Mouse (Mus musculus) cerebellum, adult (tissue): ENCODE measurements at regions not wholly inside any gene's neighbourhood (a gene's known extent, or its start where the extent isn't known, plus 50 kb on each side); places are given as distances from the start of the nearest gene placed in this dataset.

ENCODE experiments used
- ATAC-seq: cut with Nextera tagmentation; 2 replicates; pipeline ENCODE4 v1.9.2; 2017; ENCODE audit warnings: mild to moderate bottlenecking, moderate library complexity, mixed read lengths; ENCODE audit not compliant: insufficient number of reproducible peaks, low FRiP score, low TSS enrichment

DNA sequence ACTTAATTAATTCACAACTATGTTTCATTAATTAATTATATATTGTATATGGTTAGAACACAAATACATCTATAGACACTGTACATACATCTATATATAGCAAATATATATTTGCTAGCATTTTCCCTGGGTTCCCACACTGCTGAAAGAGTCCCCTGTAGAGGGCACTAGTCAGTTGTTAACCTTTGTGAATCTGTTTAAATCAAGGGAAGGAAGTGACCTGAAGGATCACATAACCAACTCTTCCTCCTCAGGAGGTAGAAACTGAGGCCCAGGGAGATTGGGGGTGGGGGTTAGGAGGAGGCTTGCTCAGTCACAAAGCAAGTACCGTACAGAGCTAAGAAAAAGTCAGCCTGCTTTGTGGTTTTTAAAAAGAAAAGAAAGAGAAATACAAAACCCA lies 258.1 kb downstream of the Pik3r1 start:
- peak; percentile 62; the same call in 1 of the 2 replicates for ATAC-seq

GRCm38 (mm10) chr13:101508331-101508730 lies 259.7 kb downstream of the Pik3r1 start:
- no peak for ATAC-seq

DNA sequence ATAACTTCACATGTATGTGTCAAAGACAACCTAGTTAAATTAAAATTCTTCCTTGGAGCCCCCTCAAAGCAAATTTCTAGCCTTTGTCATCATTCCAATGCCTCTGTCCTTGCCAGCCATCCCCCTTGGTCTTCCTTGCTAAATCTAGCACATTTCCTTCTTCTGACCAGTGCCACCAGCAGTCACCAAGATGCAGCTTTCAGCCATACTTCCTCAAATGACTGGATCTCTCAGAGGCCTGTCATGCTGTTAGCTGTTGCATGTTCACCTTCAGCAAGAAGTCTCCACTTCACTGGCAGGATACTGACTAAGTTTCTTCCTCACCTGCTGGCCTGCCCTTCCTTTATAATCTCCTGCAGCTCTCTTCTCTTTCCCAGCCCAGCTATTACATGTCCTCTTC lies 261.3 kb downstream of the Pik3r1 start:
- no peak for ATAC-seq

DNA sequence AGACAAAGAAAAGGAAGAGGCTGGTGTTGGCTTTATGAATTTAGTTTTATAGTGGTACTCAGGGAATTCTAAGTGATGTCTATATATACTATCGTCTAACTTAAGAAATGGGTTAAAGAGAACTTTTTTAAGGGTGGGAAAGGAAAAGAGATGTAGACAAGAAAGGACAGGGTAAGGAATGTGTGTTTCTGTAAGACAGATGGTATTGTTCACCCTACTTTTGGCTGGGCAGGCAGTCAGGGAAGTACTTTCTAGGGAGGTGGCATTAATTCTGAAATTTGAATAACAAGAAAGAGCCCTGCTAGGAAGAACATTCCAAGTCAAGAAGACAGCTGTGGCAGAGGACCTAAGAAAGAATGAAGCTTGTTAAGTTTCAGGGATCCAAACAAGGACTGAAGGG lies 263.0 kb downstream of the Pik3r1 start:
- ATAC-seq = no peak

- no peak for ATAC-seq
Measured at GRCm38 (mm10) chr13:101504241-101504640, 263.8 kb downstream of the Pik3r1 start.

DNA sequence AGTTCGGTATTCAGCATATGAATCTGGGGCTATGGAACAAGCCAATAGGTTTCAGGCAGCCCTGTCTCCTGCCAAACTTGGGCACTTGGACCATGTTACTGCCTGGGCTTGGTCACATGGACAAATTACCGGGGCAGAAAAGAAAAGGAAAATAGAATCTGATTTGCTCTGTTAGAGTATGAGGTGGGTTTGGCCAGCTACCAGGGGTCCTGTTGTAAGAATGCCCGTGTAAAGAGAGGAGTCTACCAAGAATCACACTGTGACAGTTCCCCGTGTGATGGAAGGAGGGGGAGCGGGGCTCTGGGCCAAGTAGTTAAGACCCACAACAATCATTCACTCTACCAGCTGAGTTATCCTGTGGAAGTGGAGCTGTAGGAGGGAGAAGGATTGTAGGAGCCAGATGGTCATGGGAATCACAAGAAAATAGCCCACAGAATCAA lies 266.2 kb downstream of the Pik3r1 start:
- peak; percentile 61; the same call in 1 of the 2 replicates for ATAC-seq

GRCm38 (mm10) chr13:101501061-101501460 lies 267.0 kb downstream of the Pik3r1 start:
- no peak for ATAC-seq

DNA sequence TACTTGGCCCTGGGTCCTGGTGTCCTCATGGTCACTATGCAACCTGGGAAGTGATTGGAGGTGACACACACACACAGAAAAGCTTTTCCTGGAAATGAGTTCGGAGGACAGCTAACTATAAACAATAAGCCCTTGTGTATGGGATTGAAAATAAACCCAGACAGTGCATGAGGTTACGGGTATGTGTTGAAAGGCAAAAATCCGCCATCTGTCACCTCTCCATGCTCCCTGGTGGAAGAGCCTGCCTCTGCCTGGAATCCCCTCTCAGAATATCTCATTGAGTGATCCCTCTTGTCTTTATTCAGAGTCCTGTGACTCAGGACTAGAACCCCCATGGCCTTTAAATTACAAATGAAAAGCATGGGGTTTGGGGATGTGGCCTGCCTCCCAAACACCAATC lies 276.2 kb downstream of the Pik3r1 start:
- ATAC-seq = no peak

GRCm38 (mm10) chr13:101490961-101491360 lies 277.1 kb downstream of the Pik3r1 start:
- no peak for ATAC-seq

DNA sequence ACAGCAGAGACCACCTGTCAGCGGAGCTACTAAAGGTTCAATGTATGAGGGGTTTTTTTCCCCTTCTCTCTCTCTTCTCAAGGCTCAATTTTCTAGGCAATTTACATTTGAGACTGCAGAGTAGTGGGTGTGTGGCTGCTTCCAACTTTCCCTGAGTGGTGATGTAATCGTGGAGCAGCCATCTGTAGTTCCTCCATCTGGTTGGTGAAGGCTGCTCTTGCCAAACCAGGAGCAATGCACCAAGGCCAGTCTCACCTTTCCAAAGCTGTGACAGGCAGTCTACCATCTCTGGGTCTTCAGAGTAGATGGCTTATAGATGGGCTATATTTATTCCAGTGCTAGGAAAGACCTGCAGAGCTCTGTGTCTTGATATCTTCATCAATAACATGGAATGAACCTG lies 280.4 kb downstream of the Pik3r1 start:
- ATAC-seq = peak; percentile 94

GRCm38 (mm10) chr13:101485823-101486222 lies 282.2 kb downstream of the Pik3r1 start:
- ATAC-seq = no peak

GRCm38 (mm10) chr13:101483816-101484215 lies 284.2 kb downstream of the Pik3r1 start:
- no peak for ATAC-seq

DNA sequence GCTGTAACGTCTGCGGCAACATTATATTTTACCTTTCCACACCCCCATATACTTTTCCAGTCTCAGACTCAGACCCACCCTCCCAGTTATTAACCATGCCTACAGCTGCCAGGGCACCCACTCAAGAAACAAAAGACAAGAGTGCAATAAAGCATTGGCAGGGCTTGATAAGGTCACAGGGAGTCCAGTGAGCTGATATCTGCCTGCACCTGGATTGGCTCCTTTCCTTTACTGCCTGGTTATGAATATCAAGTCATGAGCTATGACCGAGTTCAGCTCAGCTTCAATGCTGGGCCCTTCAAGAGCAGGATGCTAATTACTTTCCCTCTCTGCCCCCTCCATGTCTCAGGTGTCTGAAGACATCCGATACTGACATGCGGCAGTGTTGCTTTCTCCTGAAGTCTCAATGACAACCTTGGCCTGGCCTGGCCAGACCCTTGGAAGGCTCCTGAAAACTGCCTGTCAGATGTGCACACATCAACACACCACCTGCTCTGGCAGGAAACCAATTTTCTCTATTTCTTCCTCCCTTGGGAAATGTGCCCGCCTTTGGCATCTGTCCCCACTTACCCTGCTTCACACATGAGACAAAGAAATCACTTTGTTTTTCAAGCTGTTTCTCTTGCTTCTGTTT lies 286.3 kb downstream of the Pik3r1 start:
- ATAC-seq = no peak

DNA sequence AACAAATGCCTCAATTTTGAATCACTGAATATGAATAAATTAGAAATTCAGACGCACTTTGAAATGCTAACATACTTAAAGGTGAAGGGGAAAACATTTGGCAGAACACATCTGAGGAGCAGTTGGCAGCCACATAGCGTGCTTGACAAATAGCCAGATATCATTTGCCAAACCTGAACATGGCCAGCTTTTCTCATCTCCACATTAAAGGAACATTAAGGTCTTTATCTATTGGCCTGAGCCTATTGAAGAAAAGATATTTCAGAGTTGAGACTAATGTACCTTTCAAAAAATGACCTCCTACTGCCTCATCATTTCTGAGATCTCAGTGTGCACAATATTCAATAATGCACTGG lies 288.7 kb downstream of the Pik3r1 start:
- ATAC-seq = peak; percentile 78

DNA sequence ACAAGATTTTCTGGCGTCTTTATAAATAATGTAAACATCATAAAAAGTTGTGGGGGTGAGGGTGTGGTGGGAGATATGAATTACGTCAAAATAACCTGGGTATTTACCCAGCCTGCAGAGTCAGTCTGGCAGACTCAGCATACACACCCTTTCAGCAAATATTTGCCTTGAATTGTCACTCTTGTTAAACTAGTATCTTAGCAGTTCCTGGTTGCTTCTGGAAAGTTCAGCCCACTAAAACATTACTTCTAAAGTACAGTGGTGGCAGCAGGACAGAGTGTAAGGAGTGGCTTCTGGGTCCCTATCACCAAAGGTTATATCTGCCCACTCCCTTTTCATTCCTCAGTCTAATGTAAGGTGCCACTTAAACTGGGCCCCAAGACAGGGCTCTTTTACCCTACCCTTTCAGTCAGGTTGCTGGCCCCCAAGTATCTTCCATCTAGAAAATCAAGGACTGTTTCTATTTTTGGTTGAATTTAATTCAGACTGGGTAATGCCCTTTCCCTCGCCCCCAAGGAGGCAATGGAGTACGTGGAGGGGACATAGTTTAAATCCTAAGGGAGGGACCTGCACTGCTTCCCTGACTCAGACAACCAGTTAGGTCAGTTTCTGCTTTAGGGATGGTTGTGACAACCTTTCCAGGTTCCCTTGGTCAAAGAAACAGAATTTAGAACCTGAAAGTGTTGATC lies 289.3 kb downstream of the Pik3r1 start:
- peak; percentile 34 for ATAC-seq

DNA sequence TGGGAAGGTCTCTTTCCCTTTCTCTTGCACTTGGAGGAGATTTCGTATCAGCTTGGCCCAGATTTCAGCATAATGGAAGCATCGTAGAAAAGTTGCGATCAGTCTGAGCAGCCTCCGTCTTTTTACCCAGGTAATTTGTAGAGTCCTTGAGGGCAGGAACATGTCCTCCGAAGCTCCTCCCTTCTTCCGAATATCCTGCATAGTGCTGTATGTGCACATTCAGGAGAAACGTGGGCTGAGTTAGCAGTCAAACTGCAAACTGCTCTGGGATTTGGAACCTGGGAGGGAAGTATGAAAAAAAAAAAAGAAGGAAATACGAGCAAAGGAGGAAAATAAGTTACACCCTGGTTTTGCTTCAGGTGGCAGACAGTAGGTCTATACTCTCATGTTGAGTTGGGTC lies 294.7 kb downstream of the Pik3r1 start:
- ATAC-seq = no peak

GRCm38 (mm10) chr13:101470560-101471247 lies 297.3 kb downstream of the Pik3r1 start:
- no peak for ATAC-seq

DNA sequence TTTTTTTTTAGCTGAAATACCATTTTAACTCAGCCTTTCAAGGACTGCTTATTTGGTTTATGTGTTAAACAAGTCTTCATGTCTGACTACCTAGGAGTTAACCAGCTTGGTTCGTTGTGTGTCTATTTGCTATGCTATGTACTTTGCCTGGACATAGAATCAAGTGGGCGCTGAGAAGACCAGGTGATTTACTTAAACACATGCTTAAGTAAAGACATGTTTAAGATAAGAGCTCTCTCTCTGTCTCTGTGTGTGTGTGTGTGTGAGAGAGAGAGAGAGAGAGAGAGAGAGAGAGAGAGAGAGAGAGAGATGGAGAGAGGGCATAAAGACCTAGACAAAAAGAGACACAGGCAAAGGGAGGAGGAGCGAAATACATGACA lies 302.3 kb downstream of the Pik3r1 start:
- ATAC-seq = no peak

DNA sequence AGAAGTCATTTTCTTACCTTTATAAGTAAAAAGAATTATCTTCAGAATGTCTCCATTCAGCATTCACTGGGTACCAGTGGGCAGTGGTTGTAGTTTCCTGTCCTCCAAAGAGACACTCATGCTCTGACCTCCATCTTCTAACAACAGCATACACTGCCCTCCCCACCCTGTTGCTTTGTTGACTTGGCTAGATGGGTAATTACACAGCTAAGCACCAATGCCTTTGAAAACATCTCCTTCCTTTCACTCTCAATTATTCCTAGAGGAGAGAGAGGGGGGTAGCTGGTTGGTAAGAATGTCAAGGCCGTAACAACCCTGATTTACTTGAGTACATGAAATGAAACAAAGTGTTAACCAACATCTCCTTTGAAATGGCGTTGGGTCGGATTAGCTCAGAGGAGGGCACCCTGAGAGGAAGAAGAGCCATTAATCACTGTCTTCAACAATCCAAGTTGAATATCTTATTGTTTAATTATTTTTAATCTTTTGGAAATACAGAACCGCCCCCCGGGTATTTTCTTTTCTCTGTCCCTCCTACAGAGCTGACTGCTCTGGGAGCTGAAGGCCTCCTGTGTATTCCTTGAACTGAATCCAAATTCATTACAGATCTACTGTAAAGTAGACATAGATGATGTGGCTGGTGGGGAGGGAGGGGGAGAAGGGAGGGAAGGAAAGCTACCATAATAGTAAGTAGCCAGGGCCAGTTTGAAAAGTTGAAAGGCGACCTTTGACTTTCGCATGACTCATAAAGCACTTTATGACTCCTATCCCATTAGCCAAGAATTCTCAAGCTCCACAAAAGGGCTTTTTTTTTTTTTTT lies 302.9 kb downstream of the Pik3r1 start:
- no peak for ATAC-seq

- no peak for ATAC-seq
Measured at GRCm38 (mm10) chr13:101456926-101457325, 311.1 kb downstream of the Pik3r1 start.

DNA sequence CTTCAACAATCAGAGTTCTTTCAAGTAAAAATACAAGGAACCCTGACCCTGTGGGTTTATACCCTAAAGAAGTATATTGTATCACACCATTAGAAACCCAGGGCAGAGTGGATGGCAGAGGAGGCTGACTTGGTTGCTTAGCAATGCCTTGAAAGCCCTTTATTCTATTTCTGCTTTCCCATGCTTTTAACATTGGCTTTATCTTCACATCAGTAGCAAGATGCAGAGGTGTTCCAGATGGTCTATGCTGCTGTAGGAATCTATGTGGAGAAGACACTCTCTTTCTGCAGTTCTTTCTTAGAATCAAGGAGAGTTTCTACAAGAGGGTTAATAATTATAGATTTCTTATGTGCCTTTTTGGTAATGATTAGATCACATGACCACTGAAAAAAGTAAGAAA lies 313.7 kb downstream of the Pik3r1 start:
- no peak for ATAC-seq
